Mouse (Mus musculus) thymus, adult 2 months (tissue): ENCODE measurements around the gene Slc45a1. TPM values are rescaled to one million over a fixed set of nuclear protein-coding genes. Genes with fewer than 3 reads are reported as not detected.
A peak's percentile ranks its signal among the peaks of the same experiment; 100 is the strongest.

Experiments used
- DNase-seq: peaks from one replicate; pipeline ENCODE4 v3.0.0; 2021
- H3K27ac ChIP-seq: fragments of 200-500 bp; 2 replicates; pipeline ENCODE4 v1.5.1; 2012; ENCODE audit warnings: low read length, control low read depth; ENCODE audit not compliant: control insufficient read depth, insufficient read depth
- H3K27me3 ChIP-seq: fragments of 200-500 bp; 2 replicates; pipeline ENCODE4 v1.6.1; 2012; ENCODE audit warnings: mild to moderate bottlenecking, low read length, moderate library complexity, mixed read lengths; ENCODE audit not compliant: control insufficient read depth, insufficient read depth
- H3K36me3 ChIP-seq: fragments of 200-500 bp; 2 replicates; pipeline ENCODE4 v1.6.1; 2012; ENCODE audit warnings: mild to moderate bottlenecking, low read length, moderate library complexity; ENCODE audit not compliant: control insufficient read depth, insufficient read depth
- H3K4me1 ChIP-seq: fragments of 200-500 bp; replicated peaks from 2 replicates; pipeline ENCODE4 v1.6.1; 2012; ENCODE audit warnings: low read length; ENCODE audit not compliant: control insufficient read depth, insufficient read depth
- H3K4me3 ChIP-seq: fragments of 200-500 bp; 2 replicates; pipeline ENCODE4 v1.5.1; 2012; ENCODE audit warnings: mild to moderate bottlenecking, low read length, control low read depth, moderate library complexity; ENCODE audit not compliant: control insufficient read depth, insufficient read depth
- CTCF ChIP-seq: fragments of 200-500 bp; IDR thresholded peaks from 2 replicates; pipeline ENCODE4 v1.5.1; 2012; ENCODE audit warnings: mild to moderate bottlenecking, control low read depth, low read length, moderate library complexity, borderline replicate concordance; ENCODE audit not compliant: control insufficient read depth, poor library complexity, insufficient read depth; ENCODE audit errors: extremely low read depth
- POLR2A ChIP-seq: fragments of 200-500 bp; IDR thresholded peaks from 2 replicates; pipeline ENCODE4 v1.6.1; 2012; ENCODE audit warnings: mild to moderate bottlenecking, low read length, control low read depth, moderate library complexity; ENCODE audit not compliant: control insufficient read depth, poor library complexity, insufficient read depth; ENCODE audit errors: extremely low read depth
- WGBS: fragments of 180-500 bp; shearing (Covaris S2); methylation state at CpG from one replicate; pipeline ENCODE4 v1.1.7; 2018; 5-methylcytosine and 5-hydroxymethylcytosine counted together
- polyA plus RNA-seq: library from polyadenylated mRNA; depleted of rRNA; stranded (reverse); fragments of >200 nt; gene quantifications from 2 replicates; pipeline ENCODE4 v1.2.3, GENCODE M21; 2012

The Slc45a1 gene
- polyA plus RNA-seq, 1 experiment, result 0.03 TPM

DNA sequence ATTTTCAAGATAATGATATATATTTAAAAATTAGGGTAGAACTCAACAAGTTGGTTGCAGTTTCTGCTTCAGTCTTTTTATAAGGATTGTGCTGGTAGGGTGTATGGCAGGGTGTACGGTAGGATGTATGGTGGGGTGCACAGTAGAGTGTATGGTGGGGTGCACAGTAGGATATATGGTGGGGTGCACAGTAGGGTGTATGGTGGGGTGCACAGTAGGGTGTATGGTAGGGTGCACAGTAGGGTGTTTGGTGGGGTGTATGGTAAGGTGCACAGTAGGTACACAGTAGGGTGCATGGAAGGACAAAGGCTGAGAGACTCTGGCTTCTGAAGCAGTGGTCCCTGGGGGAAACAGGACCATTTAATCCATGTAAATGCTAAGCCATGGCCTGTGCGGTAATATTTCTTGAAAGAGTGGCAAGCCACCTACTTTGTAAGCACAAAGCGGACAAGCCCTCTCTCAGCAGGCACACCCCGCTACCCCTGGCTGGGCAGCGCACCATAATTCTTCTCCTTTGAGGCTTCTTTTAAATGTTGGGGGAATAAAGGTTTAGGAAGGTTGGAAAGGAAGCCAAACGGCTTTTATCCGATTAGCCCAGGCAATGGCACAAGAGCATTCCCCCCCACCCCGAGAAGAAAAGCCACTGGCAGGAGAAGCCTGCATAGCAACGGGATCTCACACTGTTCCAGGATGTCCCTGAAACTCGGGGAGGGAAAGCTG is 25.3 kb upstream of the Slc45a1 start:
- TF ChIP-seq CTCF (no peak), POLR2A (no peak)
- no peak for DNase-seq
- WGBS, result 71% methylated on average over 10 of the region's 10 CpGs
- no peaks in the 10 kb centered on the region for H3K27me3 ChIP-seq
- no peak overlapping the region for H3K4me3 ChIP-seq
- H3K4me1 ChIP-seq, result no peaks in the 10 kb centered on the region
- H3K27ac ChIP-seq, result no peak overlapping the region
- H3K36me3 ChIP-seq, result no peaks in the 10 kb centered on the region

GRCm38 (mm10) chr4:150676029-150676428 is 24.1 kb upstream of the Slc45a1 start:
- H3K4me1 ChIP-seq, result no peaks in the 10 kb centered on the region
- H3K4me3 ChIP-seq, result no peak overlapping the region
- no peaks in the 10 kb centered on the region for H3K27me3 ChIP-seq
- H3K36me3 ChIP-seq, result no peaks in the 10 kb centered on the region
- WGBS, result 94% methylated on average over 13 of the region's 13 CpGs
- DNase-seq, result no peak
- H3K27ac ChIP-seq, result no peak overlapping the region
- no peak for TF ChIP-seq POLR2A
- TF ChIP-seq CTCF, result no peak

GRCm38 (mm10) chr4:150675274-150675673 is 23.3 kb upstream of the Slc45a1 start:
- Histone ChIP-seq H3K27ac (no peak overlapping the region), H3K27me3 (no peaks in the 10 kb centered on the region), H3K36me3 (no peaks in the 10 kb centered on the region), H3K4me1 (no peaks in the 10 kb centered on the region), H3K4me3 (no peak overlapping the region)
- TF ChIP-seq POLR2A (no peak), CTCF (no peak)
- DNase-seq, result no peak
- WGBS, result 97% methylated on average over 10 of the region's 10 CpGs

DNA sequence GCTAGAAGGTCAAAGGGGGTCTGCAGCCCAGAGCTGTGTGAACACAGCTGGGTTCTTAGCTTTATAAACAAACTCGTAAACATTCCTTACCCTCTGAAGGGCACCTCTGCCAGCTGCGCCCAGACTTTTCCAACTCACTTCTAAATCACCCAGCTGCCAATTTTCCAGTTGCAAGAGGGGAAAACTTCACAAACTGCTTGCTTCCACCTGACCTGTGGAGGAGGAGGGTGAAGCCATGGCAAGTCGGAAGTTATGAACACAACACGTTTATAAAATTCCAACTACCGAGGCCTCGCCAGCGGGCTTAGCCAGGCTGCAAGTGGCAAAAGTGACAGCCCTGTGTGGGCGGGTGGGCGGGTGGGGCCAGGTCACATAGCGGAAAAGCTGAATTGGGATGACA is 13.8 kb upstream of the Slc45a1 start:
- Histone ChIP-seq H3K27ac (no peak overlapping the region), H3K27me3 (no peaks in the 10 kb centered on the region; the same call in 1 of the 2 replicates)

GRCm38 (mm10) chr4:150664726-150665125 is 12.8 kb upstream of the Slc45a1 start:
- 89% methylated on average over 7 of the region's 7 CpGs for WGBS
- no peak overlapping the region for H3K4me3 ChIP-seq
- DNase-seq, result no peak

More for the DNA sequence above, 13.8 kb upstream of the Slc45a1 start:
- 93% methylated on average over 10 of the region's 10 CpGs for WGBS
- no peak for TF ChIP-seq CTCF
- TF ChIP-seq POLR2A, result no peak
- no peaks in the 10 kb centered on the region for H3K4me1 ChIP-seq
- no peak overlapping the region for H3K4me3 ChIP-seq
- no peaks in the 10 kb centered on the region for H3K36me3 ChIP-seq
- no peak for DNase-seq

GRCm38 (mm10) chr4:150663192-150663591 is 11.2 kb upstream of the Slc45a1 start:
- no peak overlapping the region for H3K4me3 ChIP-seq
- DNase-seq, result peak; percentile 30
- TF ChIP-seq CTCF, result peak; percentile 44; the same call in 1 of the 2 replicates
- no peak for TF ChIP-seq POLR2A
- no peaks in the 10 kb centered on the region for H3K4me1 ChIP-seq
- WGBS, result 58% methylated on average over 12 of the region's 12 CpGs
- H3K27me3 ChIP-seq, result no peaks in the 10 kb centered on the region; the same call in 1 of the 2 replicates
- H3K27ac ChIP-seq, result no peak overlapping the region
- no peaks in the 10 kb centered on the region for H3K36me3 ChIP-seq

More at GRCm38 (mm10) chr4:150664726-150665125, 12.8 kb upstream of the Slc45a1 start:
- Histone ChIP-seq H3K4me1 (no peaks in the 10 kb centered on the region), H3K36me3 (no peaks in the 10 kb centered on the region), H3K27ac (no peak overlapping the region), H3K27me3 (no peaks in the 10 kb centered on the region; the same call in 1 of the 2 replicates)
- TF ChIP-seq POLR2A, result no peak
- TF ChIP-seq CTCF, result peak; percentile 55; the same call in 1 of the 2 replicates
